Mouse (Mus musculus): ENCODE measurements around the gene Rbm20.

DNA sequence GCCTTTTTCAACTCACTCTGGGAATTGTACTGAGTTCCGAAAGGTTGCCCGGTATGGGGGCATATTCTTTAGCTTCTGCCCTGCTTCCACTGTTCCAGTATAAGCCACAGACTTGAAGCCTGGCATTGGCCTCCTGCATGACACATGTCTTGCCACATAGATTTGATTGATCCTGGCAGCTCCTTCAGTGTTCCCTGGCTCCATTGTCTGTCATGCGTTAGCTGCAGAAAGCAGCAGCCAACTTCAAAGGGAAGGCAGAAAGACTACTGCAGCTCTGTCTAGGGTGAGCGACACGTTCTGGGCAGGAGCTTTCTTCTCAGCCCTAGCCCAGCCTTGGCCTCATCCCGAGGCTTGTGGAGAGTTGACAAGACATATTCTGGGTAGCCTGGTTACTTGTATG, 162.7 kb downstream of the Rbm20 start:
- TF ChIP-seq CTCF (IDR thresholded peaks at IDR 0.05; ENCODE audit: low read depth, low read length) (no peak), TAL1 (conservative IDR thresholded peaks at IDR 0.05; ENCODE audit: low read depth, low read length) (no peak), GATA1 (IDR thresholded peaks at IDR 0.05; ENCODE audit: borderline replicate concordance, low read length) (no peak), POLR2AphosphoS5 (IDR thresholded peaks at IDR 0.05; ENCODE audit: insufficient replicate concordance, low read depth, low read length) (no peak)

Measured in G1E (cell line).